Comparison of ENCODE assay signal across 8 mouse cellular contexts in the genomic region with DNA sequence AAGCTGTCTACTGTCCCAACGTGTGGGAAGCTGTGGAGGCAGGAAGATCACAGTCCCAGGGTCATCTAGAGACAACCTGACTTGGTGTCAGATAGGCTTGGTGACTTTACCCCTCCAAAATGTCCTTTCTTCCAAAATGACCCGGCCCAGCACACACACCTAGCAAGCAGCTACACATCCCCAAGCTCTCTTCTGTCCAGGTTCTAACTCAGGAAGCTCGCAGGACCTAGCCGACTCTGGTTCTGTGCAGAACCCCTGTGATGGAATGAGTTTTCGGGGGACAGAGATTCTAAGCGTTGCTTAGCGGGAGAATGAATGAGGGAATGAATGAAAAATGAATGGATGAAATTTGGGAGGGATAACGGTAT. TPM values are rescaled to one million over a fixed set of nuclear protein-coding genes. Genes with fewer than 3 reads are reported as not detected.
A peak's percentile ranks its signal among the peaks of the same experiment; 100 is the strongest.
DNase-seq lines count a peak whose midpoint lies in the region; ATAC-seq and TF ChIP-seq lines count a peak whose summit lies in the region.

No protein-coding gene starts in this region.

- peaks cover 13% of the 10 kb centered on the region for H3K79me2 ChIP-seq in CH12.LX (replicated peaks; ENCODE audit: control insufficient read depth, extremely low read depth, insufficient read depth, poor library complexity, severe bottlenecking)

- TF ChIP-seq RAD21 in CH12.LX (IDR thresholded peaks at IDR 0.05; ENCODE audit: low read depth, low read length) = no peak

- DNase-seq in heart, embryonic 10.5 days (ENCODE audit: low spot score) = no peak
- no peak for DNase-seq in heart, adult 11 months
- no peak for DNase-seq in CH12.LX (ENCODE audit: extremely low read depth)
- no peak for DNase-seq in ovary, postnatal 14 days (ENCODE audit: low spot score)
- no peak for DNase-seq in urinary bladder, postnatal 36 days (ENCODE audit: low spot score in 2 of 2)

- peaks cover 20% of the 10 kb centered on the region; the same call in 1 of the 2 replicates for H3K27me3 ChIP-seq in heart, embryonic 10.5 days (ENCODE audit: insufficient read depth, poor library complexity, severe bottlenecking)
- H3K27me3 ChIP-seq in CH12.LX (replicated peaks) = no peaks in the 10 kb centered on the region
- peaks cover 28% of the 10 kb centered on the region for H3K27me3 ChIP-seq in forebrain, embryonic 12.5 days
- H3K27me3 ChIP-seq in liver, embryonic 15.5 days = peaks cover 8% of the 10 kb centered on the region

- peak overlapping the region; percentile 55; the same call in 1 of the 2 replicates for H3K4me2 ChIP-seq in CH12.LX (ENCODE audit: insufficient read depth, low read depth, poor library complexity, severe bottlenecking)
- peak overlapping the region; percentile 94 for H3K4me2 ChIP-seq in forebrain, embryonic 12.5 days
- H3K4me2 ChIP-seq in liver, embryonic 15.5 days = peak overlapping the region; percentile 97

- peak; percentile 42 for ATAC-seq in forebrain, embryonic 12.5 days (ENCODE audit: low FRiP score)
- no peak for ATAC-seq in liver, embryonic 15.5 days (ENCODE audit: insufficient read depth)
- no peak for ATAC-seq in CD4-positive, CD25-positive, alpha-beta regulatory T cell, adult 4 months

- dilution Hi-C loops in CH12.LX (cut with MboI; ENCODE audit: extremely low pct_ligation_motif_present, extremely low pct_unique_long_range_greater_than_20kb, low sequenced_read_pairs) = no loop called here

- no peak for TF ChIP-seq POLR2A in CH12.LX (IDR thresholded peaks at IDR 0.05; ENCODE audit: low read depth, low read length)

- TF ChIP-seq EP300 in CH12.LX (IDR thresholded peaks at IDR 0.05; ENCODE audit: low read length) = no peak

- peak overlapping the region; percentile 96 for H3K4me3 ChIP-seq in heart, embryonic 10.5 days
- H3K4me3 ChIP-seq in CH12.LX (replicated peaks in 1 of 3; ENCODE audit: low read depth in 2 of 3, low read length in 2 of 3, poor library complexity in 1 of 3) = peak overlapping the region; percentile 88 to 97 (median 89)
- peak overlapping the region; percentile 92 for H3K4me3 ChIP-seq in forebrain, embryonic 12.5 days (replicated peaks)
- H3K4me3 ChIP-seq in liver, embryonic 15.5 days (replicated peaks) = peak overlapping the region; percentile 91

- in situ Hi-C loops in CH12.LX (cut with MboI; ENCODE audit: low pct_ligation_motif_present, low pct_unique_long_range_greater_than_20kb, low sequenced_read_pairs) = no loop called here

- TF ChIP-seq CTCF in CH12.LX (conservative IDR thresholded peaks at IDR 0.05 in 1 of 2, IDR thresholded peaks at IDR 0.05 in 1 of 2; ENCODE audit: low read depth in 2 of 2, low read length in 2 of 2) = no peak

- H3K4me1 ChIP-seq in heart, embryonic 10.5 days = peaks cover 26% of the 10 kb centered on the region
- H3K4me1 ChIP-seq in CH12.LX (ENCODE audit: control insufficient read depth in 1 of 2, insufficient read depth in 2 of 2) = peaks cover 7 to 46% of the 10 kb centered on the region in 2 experiments; a peak in 3 of 4 replicates
- H3K4me1 ChIP-seq in forebrain, embryonic 12.5 days = peaks cover 22% of the 10 kb centered on the region
- peaks cover 41% of the 10 kb centered on the region for H3K4me1 ChIP-seq in liver, embryonic 15.5 days (replicated peaks)

- no peaks in the 10 kb centered on the region for H3K9me3 ChIP-seq in heart, embryonic 10.5 days
- no peaks in the 10 kb centered on the region for H3K9me3 ChIP-seq in CH12.LX (replicated peaks; ENCODE audit: low read length)
- H3K9me3 ChIP-seq in forebrain, embryonic 12.5 days = no peaks in the 10 kb centered on the region
- no peaks in the 10 kb centered on the region for H3K9me3 ChIP-seq in liver, embryonic 15.5 days (replicated peaks)

- H3K9ac ChIP-seq in CH12.LX (ENCODE audit: insufficient read depth, low read depth) = peak overlapping the region; percentile 81
- peak overlapping the region; percentile 94 for H3K9ac ChIP-seq in forebrain, embryonic 12.5 days
- peak overlapping the region; percentile 79 for H3K9ac ChIP-seq in liver, embryonic 15.5 days

- 0 out of 2 replicates have a peak, but pooled peaks cover 7% of the 10 kb centered on the region for H3K36me3 ChIP-seq in heart, embryonic 10.5 days
- peaks cover 0 to 10% of the 10 kb centered on the region in 2 experiments for H3K36me3 ChIP-seq in CH12.LX (replicated peaks in 1 of 2; ENCODE audit: control insufficient read depth in 1 of 2, insufficient read depth in 1 of 2, low read length in 1 of 2)
- H3K36me3 ChIP-seq in forebrain, embryonic 12.5 days (replicated peaks) = no peaks in the 10 kb centered on the region; the same call in 1 of the 2 replicates
- 0 out of 2 replicates have a peak, but pooled peaks cover 6% of the 10 kb centered on the region for H3K36me3 ChIP-seq in liver, embryonic 15.5 days (replicated peaks)

- WGBS in heart, embryonic 10.5 days = 19% methylated on average over 8 of the region's 8 CpGs
- 18% methylated on average over 8 of the region's 8 CpGs for WGBS in forebrain, embryonic 12.5 days
- WGBS in liver, embryonic 15.5 days (ENCODE audit: insufficient replicate concordance) = 7% methylated on average over 8 of the region's 8 CpGs

- peak overlapping the region; percentile 95 for H3K27ac ChIP-seq in heart, embryonic 10.5 days
- H3K27ac ChIP-seq in CH12.LX (ENCODE audit: insufficient read depth, low read depth) = no peak overlapping the region
- peak overlapping the region; percentile 89; the same call in 1 of the 2 replicates for H3K27ac ChIP-seq in forebrain, embryonic 12.5 days
- peak overlapping the region; percentile 86 for H3K27ac ChIP-seq in liver, embryonic 15.5 days (replicated peaks)

TF ChIP-seq in CH12.LX, 34 proteins besides CTCF, POLR2A, EP300 and RAD21:
- TF ChIP-seq CHD1 (IDR thresholded peaks at IDR 0.05; ENCODE audit: low read depth, low read length) (no peak), IRF4 (IDR thresholded peaks at IDR 0.05; ENCODE audit: low read depth, low read length) (no peak)

RNA-seq across cellular contexts. Expression of a gene that starts 0.3 kb away (rescaled TPM):
- 49.6 and 58.4 TPM in 2 replicates for polyA plus RNA-seq in heart, embryonic 10.5 days (2016; fragmentation: Nextera tagmentation; extraction: Ambion mirVana)
- total RNA-seq in CH12.LX (2012; rRNA removed) = 51.4 and 53.6 TPM in 2 replicates
- total RNA-seq in CH12.LX (2014; rRNA removed) = 9.2 and 9.5 TPM in 2 replicates
- 30.9 and 31.1 TPM in 2 replicates for polyA plus RNA-seq in CH12.LX (2012; ENCODE audit: insufficient read length, low read depth)
- 61.4 and 61.6 TPM in 2 replicates for polyA plus RNA-seq in forebrain, embryonic 12.5 days (2016; fragmentation: Nextera tagmentation; extraction: Ambion mirVana)
- 15.4 and 17.6 TPM in 2 replicates for polyA plus RNA-seq in liver, embryonic 15.5 days (2015; fragmentation: Nextera tagmentation; extraction: Ambion mirVana)
- 10 to 100 TPM; 13.8 to 17.2 TPM for polyA plus RNA-seq in CD4-positive, CD25-positive, alpha-beta regulatory T cell, adult 4 months (2017; shearing (Covaris generic))

RNA-seq across cellular contexts. Expression of a gene that starts 8.2 kb away (rescaled TPM):
- 2,378 and 2,634 TPM in 2 replicates for polyA plus RNA-seq in heart, embryonic 10.5 days (2016; fragmentation: Nextera tagmentation; extraction: Ambion mirVana)
- 4,693 and 5,917 TPM in 2 replicates for total RNA-seq in CH12.LX (2012; rRNA removed)
- total RNA-seq in CH12.LX (2014; rRNA removed) = 1,807 and 2,035 TPM in 2 replicates
- polyA plus RNA-seq in CH12.LX (2012; ENCODE audit: insufficient read length, low read depth) = 3,837 and 4,364 TPM in 2 replicates
- 2,624 and 2,770 TPM in 2 replicates for polyA plus RNA-seq in forebrain, embryonic 12.5 days (2016; fragmentation: Nextera tagmentation; extraction: Ambion mirVana)
- polyA plus RNA-seq in liver, embryonic 15.5 days (2015; fragmentation: Nextera tagmentation; extraction: Ambion mirVana) = 2,061 and 2,126 TPM in 2 replicates
- polyA plus RNA-seq in CD4-positive, CD25-positive, alpha-beta regulatory T cell, adult 4 months (2017; shearing (Covaris generic)) = over 10,000 TPM in 1 of 2 experiments, 1,000 to 10,000 TPM in 1; 9,999 to 11,110 TPM

RNA-seq across cellular contexts. Expression of a gene that starts 12.9 kb away (rescaled TPM):
- 0.07 and 0.29 TPM in 2 replicates for polyA plus RNA-seq in heart, embryonic 10.5 days (2016; fragmentation: Nextera tagmentation; extraction: Ambion mirVana)
- total RNA-seq in CH12.LX (2012; rRNA removed) (0.04 and 0.21 TPM in 2 replicates), CH12.LX (2014; rRNA removed) (0.16 TPM in 1 of 2 replicates, not detected in the other)
- polyA plus RNA-seq in CH12.LX (2012; ENCODE audit: insufficient read length, low read depth) = 0.26 and 0.41 TPM in 2 replicates
- polyA plus RNA-seq in forebrain, embryonic 12.5 days (2016; fragmentation: Nextera tagmentation; extraction: Ambion mirVana) = 0.49 and 0.67 TPM in 2 replicates
- 0.05 TPM in 1 of 2 replicates, not detected in the other for polyA plus RNA-seq in liver, embryonic 15.5 days (2015; fragmentation: Nextera tagmentation; extraction: Ambion mirVana)
- not detected for polyA plus RNA-seq in CD4-positive, CD25-positive, alpha-beta regulatory T cell, adult 4 months (2017; shearing (Covaris generic))

RNA-seq across cellular contexts. Expression of a gene that starts 31.7 kb away (rescaled TPM):
- polyA plus RNA-seq in heart, embryonic 10.5 days (2016; fragmentation: Nextera tagmentation; extraction: Ambion mirVana) = 120 and 143 TPM in 2 replicates
- total RNA-seq in CH12.LX (2012; rRNA removed) (58.7 and 62.9 TPM in 2 replicates), CH12.LX (2014; rRNA removed) (29.2 and 36.2 TPM in 2 replicates)
- polyA plus RNA-seq in CH12.LX (2012; ENCODE audit: insufficient read length, low read depth) = 82.0 and 113 TPM in 2 replicates
- 154 and 159 TPM in 2 replicates for polyA plus RNA-seq in forebrain, embryonic 12.5 days (2016; fragmentation: Nextera tagmentation; extraction: Ambion mirVana)
- 48.1 and 51.2 TPM in 2 replicates for polyA plus RNA-seq in liver, embryonic 15.5 days (2015; fragmentation: Nextera tagmentation; extraction: Ambion mirVana)
- 10 to 100 TPM; 61.0 to 62.7 TPM for polyA plus RNA-seq in CD4-positive, CD25-positive, alpha-beta regulatory T cell, adult 4 months (2017; shearing (Covaris generic))

RNA-seq across cellular contexts. Expression of a gene that starts 42.4 kb away (rescaled TPM):
- 1.1 and 1.6 TPM in 2 replicates for polyA plus RNA-seq in heart, embryonic 10.5 days (2016; fragmentation: Nextera tagmentation; extraction: Ambion mirVana)
- 0.13 and 0.21 TPM in 2 replicates for total RNA-seq in CH12.LX (2012; rRNA removed)
- not detected in 2 replicates for total RNA-seq in CH12.LX (2014; rRNA removed)
- not detected in 2 replicates for polyA plus RNA-seq in CH12.LX (2012; ENCODE audit: insufficient read length, low read depth)
- 14.4 and 16.3 TPM in 2 replicates for polyA plus RNA-seq in forebrain, embryonic 12.5 days (2016; fragmentation: Nextera tagmentation; extraction: Ambion mirVana)
- polyA plus RNA-seq in liver, embryonic 15.5 days (2015; fragmentation: Nextera tagmentation; extraction: Ambion mirVana) = 0.25 and 0.38 TPM in 2 replicates
- polyA plus RNA-seq in CD4-positive, CD25-positive, alpha-beta regulatory T cell, adult 4 months (2017; shearing (Covaris generic)) = not detected
